Mouse (Mus musculus) gastrocnemius, postnatal 14 days (tissue): ENCODE results near the gene Otos. TPM values are rescaled to one million over a fixed set of nuclear protein-coding genes. Genes with fewer than 3 reads are reported as not detected.
A peak's percentile ranks its signal among the peaks of the same experiment; 100 is the strongest.

Experiments
- DNase-seq: peaks from one replicate; pipeline ENCODE4 v3.0.0; 2021; ENCODE audit warnings: mixed read lengths
- intact Hi-C: fragments of 180-260 bp; cut with DNase I; formaldehyde crosslinking; loops from one replicate; pipeline ENCODE4 v1.15.1; 2025; ENCODE audit warnings: low total_unique reads
- total RNA-seq, 2 experiments: library from RNA; stranded (reverse); gene quantifications; 2 replicates each; pipeline ENCODE4 v1.2.3; 2021

The Otos gene
- total RNA-seq, 2 experiments from 2014 or later: 0.33 to 0.64 TPM

GRCm38 (mm10) chr1:92618360-92618759, 30.3 kb downstream of the Otos start:
- DNase-seq: no peak
- intact Hi-C loops: no loop called here

GRCm38 (mm10) chr1:92617488-92617887, 31.2 kb downstream of the Otos start, which contains the start of gene Olfr12:
Gene Olfr12, plus strand, starts transcription at chr1:92617788.
- intact Hi-C loops: no loop called here
- DNase-seq: no peak

DNA sequence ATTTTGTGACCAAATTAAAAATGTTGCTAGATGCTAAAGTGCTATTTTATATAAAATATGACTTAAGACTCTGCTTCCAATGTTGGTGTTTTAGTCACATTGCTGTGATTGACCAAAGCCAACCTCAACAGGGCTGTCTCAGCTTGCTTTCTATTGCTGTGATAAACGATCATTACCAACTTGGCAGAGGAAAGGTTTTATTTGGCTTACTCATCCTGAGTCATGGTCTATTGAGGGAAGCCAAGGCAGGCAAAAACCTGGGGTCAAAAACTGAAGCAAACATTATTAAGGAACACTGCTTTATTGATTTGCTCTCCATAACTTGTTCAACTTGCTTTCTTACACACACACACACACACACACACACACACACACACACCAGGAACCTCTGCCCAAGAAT, 32.6 kb downstream of the Otos start:
- intact Hi-C loops: no loop called here
- no peak for DNase-seq

DNA sequence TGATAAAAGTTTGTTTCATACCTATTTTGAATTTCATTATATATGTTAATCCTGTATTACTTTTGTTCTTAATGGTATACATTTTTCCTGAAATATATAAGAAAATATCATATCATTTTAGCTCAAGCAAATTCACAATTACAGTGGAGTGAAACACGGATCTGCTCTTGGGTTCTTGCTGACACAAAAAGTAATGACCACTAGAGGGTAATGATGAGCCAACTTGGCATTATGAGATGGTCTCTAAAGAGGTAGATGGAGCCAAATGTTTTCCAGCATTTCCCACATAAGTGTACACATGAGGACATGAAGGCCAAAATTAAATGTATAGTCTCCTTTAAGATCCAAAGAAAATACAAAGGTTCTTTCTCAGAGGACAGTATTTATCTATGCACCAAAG, 34.1 kb downstream of the Otos start:
- no peak for DNase-seq
- intact Hi-C loops: no loop called here

GRCm38 (mm10) chr1:92613175-92613574, 35.5 kb downstream of the Otos start:
- DNase-seq: no peak
- intact Hi-C loops: no loop called here

- intact Hi-C loops: no loop called here
- peak; percentile 20 for DNase-seq
Observed at GRCm38 (mm10) chr1:92611008-92611407, 37.6 kb downstream of the Otos start.

- no peak for DNase-seq
- intact Hi-C loops: loop anchor here (5.0 kb wide), 1 partner anchor 85 kb away; no protein-coding TSS in a partner anchor
Observed at GRCm38 (mm10) chr1:92607711-92608110, 40.9 kb downstream of the Otos start.

DNA sequence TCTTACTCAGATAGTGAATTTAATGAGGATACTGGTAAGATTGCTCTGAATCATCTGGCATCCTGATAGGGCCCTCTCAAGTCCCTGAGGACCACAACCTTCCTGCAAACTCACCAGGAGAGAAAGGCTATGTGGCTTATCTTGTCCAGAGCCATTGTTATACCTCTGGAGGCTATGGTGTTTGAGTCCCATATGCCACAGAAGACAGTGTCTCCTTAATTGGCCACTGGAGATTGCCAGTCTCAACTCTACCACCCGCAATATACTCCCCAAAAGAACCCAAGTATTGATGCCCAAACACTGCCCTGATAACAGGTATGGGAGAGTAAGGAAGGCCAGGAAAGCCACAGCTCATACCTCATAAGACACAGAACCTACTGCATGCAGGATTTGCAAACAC, 43.2 kb downstream of the Otos start, which contains the start of gene Olfr1410:
Olfr1410 (plus strand) TSS at position 301 of the 400 bp plus-strand sequence.
- intact Hi-C loops: loop anchor here (5.0 kb wide), 1 partner anchor 83 kb away; no protein-coding TSS in a partner anchor
- DNase-seq: no peak

- intact Hi-C loops: no loop called here
- no peak for DNase-seq
Observed at GRCm38 (mm10) chr1:92596019-92596418, 52.6 kb downstream of the Otos start.

Other genes with a start within 250 kb of the Otos start
- gene Ndufa10, start 175.0 kb downstream of the Otos start, total RNA-seq: 100 to 1,000 TPM; 413 to 473 TPM
- gene Olfr1416, start 163.7 kb downstream of the Otos start, total RNA-seq: not detected
- not detected for gene Olfr1415, start 152.7 kb downstream of the Otos start, total RNA-seq
- not detected for gene Olfr1414, start 130.2 kb downstream of the Otos start, total RNA-seq
- not detected for gene Olfr1413, start 77.5 kb downstream of the Otos start, total RNA-seq
- gene Olfr1412, start 63.1 kb downstream of the Otos start, total RNA-seq: not detected
- not detected for gene Olfr1411, start 54.4 kb downstream of the Otos start, total RNA-seq
- not detected for gene Olfr1410, start 43.1 kb downstream of the Otos start, total RNA-seq
- not detected for gene Olfr12, start 31.1 kb downstream of the Otos start, total RNA-seq
- 100 to 1,000 TPM; 213 to 227 TPM for gene Cops9, start 6.9 kb downstream of the Otos start, total RNA-seq
- 100 to 1,000 TPM; 239 to 251 TPM for gene Gpc1, start 182.8 kb upstream of the Otos start, total RNA-seq